Mouse (Mus musculus) cerebellum, adult 9-10 months (tissue): ENCODE results near the gene Ptpre.
"Not testable (repeated sequence)": the region's sequence is repeated elsewhere in the genome, so short reads cannot be mapped to it uniquely, and the experiment has no call there.

Experiments
- DNase-seq: peaks from one replicate; pipeline ENCODE4 v3.0.0; 2022

The Ptpre gene

DNA sequence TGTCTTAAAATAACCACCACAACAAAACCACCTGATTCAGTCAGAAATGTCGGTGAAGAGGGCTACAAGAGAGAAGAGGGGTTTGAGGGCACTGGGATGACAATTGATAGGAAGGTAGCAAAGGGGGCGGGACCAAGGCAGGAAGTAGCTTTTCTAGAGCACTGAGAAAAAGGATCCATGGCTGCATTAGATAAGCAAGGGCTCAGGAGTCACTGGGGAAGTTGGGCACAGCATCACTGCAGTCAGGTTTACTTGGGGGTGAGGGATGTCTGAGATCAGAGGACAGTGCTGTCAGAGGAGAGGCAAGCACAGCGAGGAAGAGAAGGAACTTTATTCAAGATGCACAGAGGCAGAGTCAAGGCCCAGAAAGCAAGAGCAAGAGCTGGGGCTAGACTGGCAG, 1.4 kb upstream of the Ptpre start:
- DNase-seq = no peak

- peak; percentile 76 for DNase-seq
Observed at GRCm38 (mm10) chr7:135537948-135538741, 864 bp downstream of the Ptpre start.

- no peak for DNase-seq
Observed at GRCm38 (mm10) chr7:135539429-135539828, 2.1 kb downstream of the Ptpre start.

DNA sequence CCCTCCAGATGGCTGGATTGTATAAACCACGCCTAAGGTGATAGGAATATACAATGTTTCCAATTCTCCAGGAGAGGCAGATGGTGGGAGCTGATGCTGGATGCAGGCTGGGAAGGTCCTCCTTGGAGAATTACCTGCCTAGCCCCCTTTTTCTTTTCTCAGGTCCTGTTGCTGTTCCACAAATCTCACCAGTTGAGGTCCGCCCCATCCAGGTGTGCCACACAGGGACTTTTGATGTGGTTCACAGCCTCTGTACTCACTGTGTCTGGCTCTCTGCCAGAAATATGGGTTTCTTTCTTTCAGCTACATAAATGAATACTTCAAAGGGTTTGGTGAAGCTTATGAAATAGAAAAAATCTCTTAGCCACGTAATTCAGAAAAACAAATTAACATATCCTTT, 5.0 kb downstream of the Ptpre start:
- DNase-seq = no peak

GRCm38 (mm10) chr7:135543033-135543432, 5.8 kb downstream of the Ptpre start:
- DNase-seq = no peak

DNA sequence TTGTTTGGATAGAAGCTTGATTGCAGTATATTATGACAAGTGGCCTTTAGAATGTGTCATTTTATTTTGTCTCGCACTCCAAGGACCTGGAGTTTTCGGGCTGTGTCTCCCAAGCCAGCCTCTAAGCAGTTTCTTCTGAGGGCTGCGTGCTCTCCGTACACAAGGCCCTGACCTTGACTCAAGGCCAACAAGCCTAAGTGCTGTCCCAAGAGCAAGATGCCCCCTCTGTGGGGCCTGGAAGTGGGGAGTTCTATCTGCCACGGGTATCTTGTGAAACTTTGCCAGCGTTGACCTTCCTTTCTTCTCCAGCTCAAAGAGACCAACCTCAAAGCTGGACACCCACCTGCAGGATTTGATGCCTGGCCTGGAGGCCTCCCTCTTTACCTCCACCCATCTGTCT, 7.0 kb downstream of the Ptpre start:
- DNase-seq = no peak

DNA sequence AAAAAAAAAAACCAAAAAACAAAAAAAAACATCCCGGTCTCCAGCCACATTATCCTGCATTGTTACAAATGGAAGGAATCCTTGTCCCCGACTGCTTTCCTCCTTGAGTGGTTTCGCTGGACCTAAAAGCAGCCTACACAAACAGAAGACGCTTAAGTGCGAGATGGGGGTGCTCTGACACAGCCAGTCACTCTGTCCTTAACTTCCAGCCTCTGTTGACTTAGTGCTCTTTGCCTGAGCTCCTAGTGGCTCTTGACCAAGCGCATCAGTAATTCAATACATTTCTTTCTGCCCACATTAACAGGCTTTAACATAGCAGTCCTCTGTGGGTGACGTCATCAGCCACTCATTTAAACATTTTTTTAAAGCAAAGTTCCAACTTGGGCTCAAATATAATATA, 8.7 kb downstream of the Ptpre start:
- DNase-seq = no peak

- no peak for DNase-seq
Observed at GRCm38 (mm10) chr7:135546530-135546929, 9.2 kb downstream of the Ptpre start.

GRCm38 (mm10) chr7:135548434-135548833, 11.2 kb downstream of the Ptpre start:
- no peak for DNase-seq

GRCm38 (mm10) chr7:135551547-135551946, 14.3 kb downstream of the Ptpre start:
- no peak for DNase-seq

GRCm38 (mm10) chr7:135553550-135553949, 16.3 kb downstream of the Ptpre start:
- DNase-seq = no peak

- no peak for DNase-seq
Observed at GRCm38 (mm10) chr7:135556663-135557402, 19.6 kb downstream of the Ptpre start.

GRCm38 (mm10) chr7:135560280-135560679, 23.0 kb downstream of the Ptpre start:
- no peak for DNase-seq

DNA sequence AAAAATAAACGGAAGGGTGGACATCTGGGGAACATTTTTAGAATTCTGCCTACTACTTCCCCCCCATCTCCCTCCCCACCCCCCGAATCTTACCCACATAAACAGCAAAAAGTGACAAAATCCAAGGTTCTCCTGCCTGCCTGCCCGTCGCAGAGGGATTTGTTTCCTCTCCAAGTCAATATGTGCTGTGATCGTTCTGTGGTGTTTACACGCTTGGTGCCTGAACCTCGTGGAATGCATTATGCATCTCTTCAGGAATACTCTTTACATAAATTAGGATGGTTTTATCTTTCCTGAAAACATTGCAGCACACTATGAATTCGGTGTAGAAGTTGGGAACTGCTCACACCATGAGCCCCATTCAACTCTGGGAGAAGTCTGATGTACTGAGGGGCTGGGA, 26.7 kb downstream of the Ptpre start:
- DNase-seq = no peak

GRCm38 (mm10) chr7:135566013-135566412, 28.7 kb downstream of the Ptpre start:
- DNase-seq = no peak

- no peak for DNase-seq
Observed at GRCm38 (mm10) chr7:135567582-135567981, 30.3 kb downstream of the Ptpre start.

DNA sequence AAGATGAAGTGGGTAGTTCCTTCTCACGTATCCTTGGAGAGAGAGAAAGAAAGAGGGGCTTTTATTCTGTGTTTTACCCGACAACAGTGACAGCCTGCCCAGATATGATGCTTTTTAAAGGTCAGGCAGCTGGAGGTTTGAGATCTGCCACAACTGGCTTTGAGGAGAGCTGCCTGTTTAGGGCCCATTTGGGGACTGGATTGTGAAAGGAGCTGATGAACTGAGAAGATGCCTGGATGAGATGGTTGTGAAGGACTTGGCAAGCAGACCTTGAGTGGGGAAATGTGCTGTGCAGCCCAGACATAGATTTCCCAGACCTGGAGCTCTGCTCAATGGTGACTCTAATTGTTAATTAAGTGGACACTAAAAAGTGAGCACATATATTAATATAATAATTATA, 31.3 kb downstream of the Ptpre start:
- no peak for DNase-seq

GRCm38 (mm10) chr7:135571392-135571791, 34.1 kb downstream of the Ptpre start:
- DNase-seq = peak; percentile 93

GRCm38 (mm10) chr7:135571951-135572559, 34.8 kb downstream of the Ptpre start:
- peak; percentile 87 for DNase-seq

DNA sequence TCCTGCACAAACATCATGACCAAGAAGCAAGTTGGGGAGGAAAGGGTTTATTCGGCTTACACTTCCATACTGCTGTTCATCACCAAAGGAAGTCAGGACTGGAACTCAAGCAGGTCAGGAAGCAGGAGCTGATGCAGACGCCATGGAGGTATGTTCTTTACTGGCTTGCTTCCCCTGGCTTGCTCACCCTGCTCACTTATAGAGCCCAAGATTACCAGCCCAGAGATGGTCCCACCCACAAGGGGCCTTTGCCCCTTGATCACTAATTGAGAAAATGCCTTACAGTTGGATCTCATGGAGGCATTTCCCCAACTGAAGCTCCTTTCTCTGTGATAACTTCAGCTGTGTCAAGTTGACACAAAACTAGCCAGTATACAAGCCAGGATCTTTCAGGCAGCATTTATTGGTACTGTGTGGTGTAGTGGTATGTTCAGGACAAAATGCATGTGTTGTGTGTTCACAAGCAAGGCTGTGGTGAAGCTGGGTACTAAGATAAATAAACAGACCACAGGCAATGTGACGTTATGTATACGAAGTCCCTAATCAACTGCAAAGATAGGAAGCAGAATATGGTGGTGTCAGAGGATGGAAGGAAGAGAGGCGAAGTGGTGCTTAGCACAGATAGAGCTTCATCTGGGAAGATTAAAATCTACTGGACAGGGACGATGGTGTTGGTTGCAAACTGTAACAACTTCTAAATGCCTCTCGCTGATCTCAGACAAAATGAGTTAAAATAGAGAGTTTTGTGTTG, 38.2 kb downstream of the Ptpre start:
- DNase-seq = not testable (repeated sequence)

DNA sequence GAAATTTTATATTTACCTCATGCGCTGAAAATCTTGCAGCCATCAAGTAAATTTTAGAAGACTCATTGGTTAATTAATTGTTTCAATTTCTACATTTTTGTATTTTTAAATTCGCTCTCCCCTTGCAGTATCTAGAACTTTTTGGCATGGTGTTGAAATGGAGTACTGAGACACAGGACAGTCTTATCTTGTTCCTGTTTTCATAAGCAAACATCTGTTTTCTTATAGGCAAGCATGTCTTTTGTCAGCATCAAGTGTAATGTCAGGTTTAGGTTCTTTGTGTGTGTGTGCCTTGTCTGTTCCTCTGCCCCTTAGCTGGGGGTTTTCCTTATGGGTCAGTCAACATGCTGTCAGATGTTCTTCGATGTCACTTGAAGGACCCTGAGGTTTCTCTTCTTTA, 39.0 kb downstream of the Ptpre start:
- no peak for DNase-seq

DNA sequence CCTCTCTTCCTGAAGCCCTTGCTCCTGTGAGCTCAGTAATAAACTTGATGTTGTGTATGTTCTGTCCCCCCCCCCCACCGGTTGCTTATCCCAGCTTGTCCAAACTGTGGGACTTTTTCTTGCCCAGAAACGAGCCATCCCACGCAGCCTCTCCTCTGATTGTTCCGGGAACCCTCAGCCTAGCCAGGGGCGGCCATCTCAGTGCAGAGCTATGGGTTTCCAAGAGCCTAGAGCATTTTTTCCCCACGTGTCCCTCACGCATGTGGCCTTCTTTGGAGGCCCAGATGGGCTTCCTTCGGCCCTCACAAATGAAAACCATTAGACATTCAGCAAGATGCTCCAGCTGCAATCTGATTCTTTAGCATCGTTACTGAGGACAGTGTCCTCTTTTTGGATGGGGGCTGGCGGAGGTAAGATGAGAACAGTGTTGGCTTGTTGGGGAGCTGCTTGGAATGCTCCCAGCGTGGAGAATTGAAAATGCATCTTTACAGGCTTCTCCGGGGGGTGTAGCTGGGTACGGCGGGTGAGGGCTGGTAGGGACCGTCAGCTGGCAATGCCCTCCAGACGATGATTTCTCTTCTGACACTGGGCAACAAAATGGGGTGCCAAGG, 41.5 kb downstream of the Ptpre start:
- DNase-seq = no peak
